ENCODE assay signal across 10 mouse cellular contexts in the genomic region with DNA sequence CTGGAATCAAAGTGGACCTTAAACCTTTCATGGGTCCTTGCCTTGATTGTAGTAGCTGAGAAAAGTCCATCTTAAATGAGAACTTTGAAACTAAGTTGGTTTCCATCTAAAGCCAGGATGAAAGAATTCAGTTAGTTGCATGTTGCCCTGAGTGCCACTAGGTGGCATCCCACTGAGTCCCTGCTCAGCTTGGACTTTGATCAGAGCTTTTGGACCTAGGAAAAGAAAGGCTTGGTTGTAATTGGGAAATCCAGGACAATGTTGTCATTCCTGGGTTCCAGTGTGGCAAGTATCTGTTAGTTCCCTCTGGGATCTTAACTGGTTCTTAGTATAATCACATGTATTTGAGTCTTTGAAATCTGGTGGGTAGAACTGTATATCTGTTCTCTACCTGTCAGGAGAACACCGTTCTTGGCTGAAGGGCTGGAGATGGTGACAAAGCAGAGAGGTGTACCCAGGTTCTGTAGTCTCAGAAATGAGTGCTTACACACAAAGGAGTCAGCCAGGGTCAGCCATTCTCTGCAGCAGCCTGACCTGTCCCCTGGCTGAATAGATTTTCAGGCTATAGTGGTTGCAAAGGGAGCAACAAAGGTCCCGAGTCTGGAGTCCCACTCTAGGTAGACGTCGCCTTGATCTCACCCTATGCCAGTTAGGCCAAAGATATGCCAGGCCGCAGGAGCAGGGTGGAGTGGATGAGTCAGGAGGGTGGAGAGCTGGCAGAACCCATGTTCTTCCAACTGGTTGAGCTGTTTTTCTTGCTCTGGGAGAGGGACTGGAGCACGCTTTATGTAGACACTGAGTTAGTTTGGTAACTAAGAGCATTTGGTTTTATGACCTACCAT. TPM values are rescaled to one million over a fixed set of nuclear protein-coding genes. Genes with fewer than 3 reads are reported as not detected.
DNase-seq lines count a peak whose midpoint lies in the region; ATAC-seq and TF ChIP-seq lines count a peak whose summit lies in the region.
"Had no signal": no experiment of that assay in that cellular context is flagged by ENCODE, and none has a peak within 500 bp of the region (broad histone marks: within the 10 kb centered on the region; RNA-seq: fewer than 3 reads in every experiment).

No protein-coding gene starts in this region.

- no peaks in the 10 kb centered on the region for H3K27me3 ChIP-seq in testis, adult 2 months (ENCODE audit: control insufficient read depth, insufficient read depth, low read length)
- no peaks in the 10 kb centered on the region for H3K27me3 ChIP-seq in lung, embryonic 14.5 days (ENCODE audit: insufficient read depth, low read length)

- no peaks in the 10 kb centered on the region for H3K4me1 ChIP-seq in testis, adult 2 months (ENCODE audit: control insufficient read depth, insufficient read depth, low read length)
- H3K4me1 ChIP-seq in lung, embryonic 14.5 days (ENCODE audit: insufficient read depth) = no peaks in the 10 kb centered on the region

- TF ChIP-seq POLR2A in testis, adult 2 months (IDR thresholded peaks at IDR 0.05; ENCODE audit: control insufficient read depth, low read depth, low read length) = no peak

- no peak overlapping the region for H3K4me3 ChIP-seq in testis, adult 2 months (ENCODE audit: control insufficient read depth, low read depth, low read length)
- H3K4me3 ChIP-seq in lung, embryonic 14.5 days (ENCODE audit: low read depth, low read length) = no peak overlapping the region

- WGBS in lung, embryonic 14.5 days = 94% methylated on average over 6 of the region's 6 CpGs

- H3K36me3 ChIP-seq in testis, adult 2 months (ENCODE audit: control insufficient read depth, insufficient read depth, low read length) = no peaks in the 10 kb centered on the region
- H3K36me3 ChIP-seq in lung, embryonic 14.5 days (ENCODE audit: insufficient read depth) = peaks cover 89% of the 10 kb centered on the region

- H3K9ac ChIP-seq in lung, embryonic 14.5 days = no peak overlapping the region

- DNase-seq in adrenal gland, postnatal 14 days = peak; percentile 49
- DNase-seq in adrenal gland, adult 8-10 months = no peak
- no peak for DNase-seq in testis, postnatal 10 days (ENCODE audit: low spot score)
- peak; percentile 23 for DNase-seq in heart, adult 8-10 months (ENCODE audit: low spot score)
- DNase-seq in lung, embryonic 14.5 days = peak; percentile 63
- no peak for DNase-seq in gastrocnemius, postnatal 25 days
- DNase-seq in left cerebral cortex, adult 11 months (ENCODE audit: low spot score) = no peak

- peak; percentile 35; the same call in 1 of the 2 replicates for TF ChIP-seq CTCF in testis, adult 2 months (IDR thresholded peaks at IDR 0.05; ENCODE audit: control insufficient read depth, insufficient read depth, insufficient replicate concordance, low read depth, low read length)
- TF ChIP-seq CTCF in lung, embryonic 14.5 days (IDR thresholded peaks at IDR 0.05; ENCODE audit: low read depth) = peak; percentile 75

- no peaks in the 10 kb centered on the region for H3K9me3 ChIP-seq in lung, embryonic 14.5 days (ENCODE audit: low read depth, low read length)

- ATAC-seq in lung, embryonic 14.5 days (ENCODE audit: insufficient read depth) = no peak

- H3K27ac ChIP-seq in testis, adult 2 months (ENCODE audit: control insufficient read depth, insufficient read depth, low read depth, low read length) = no peak overlapping the region
- no peak overlapping the region for H3K27ac ChIP-seq in lung, embryonic 14.5 days (ENCODE audit: low read depth)

- H3K4me2 ChIP-seq in lung, embryonic 14.5 days = no peak overlapping the region

RNA-seq across cellular contexts. Expression of gene Exosc7, which starts 10.8 kb away (rescaled TPM):
- total RNA-seq in adrenal gland, postnatal 14 days (2021) = 40.9 and 44.2 TPM in 2 replicates
- 10 to 100 TPM; 41.1 to 54.1 (median 43.1) TPM for total RNA-seq in adrenal gland, adult 8-10 months (2022)
- polyA plus RNA-seq in testis, adult 2 months (2012; rRNA removed) = 15.3 and 20.3 TPM in 2 replicates
- total RNA-seq in heart, adult 8-10 months (2022) = 10 to 100 TPM; 25.0 to 27.2 (median 27.0) TPM
- polyA plus RNA-seq in lung, embryonic 14.5 days (2014; fragmentation: Nextera tagmentation; extraction: Ambion mirVana) = 123 and 132 TPM in 2 replicates
- total RNA-seq in gastrocnemius, postnatal 25 days (2021) = 10 to 100 TPM; 17.3 to 19.6 TPM

RNA-seq across cellular contexts. Expression of gene Zdhhc3, which starts 10.8 kb away (rescaled TPM):
- 59.7 and 62.8 TPM in 2 replicates for total RNA-seq in adrenal gland, postnatal 14 days (2021)
- 10 to 100 TPM; 59.3 to 76.6 (median 71.0) TPM for total RNA-seq in adrenal gland, adult 8-10 months (2022)
- 20.6 and 24.7 TPM in 2 replicates for polyA plus RNA-seq in testis, adult 2 months (2012; rRNA removed)
- 10 to 100 TPM; 39.8 to 46.0 (median 43.6) TPM for total RNA-seq in heart, adult 8-10 months (2022)
- 57.4 and 59.1 TPM in 2 replicates for polyA plus RNA-seq in lung, embryonic 14.5 days (2014; fragmentation: Nextera tagmentation; extraction: Ambion mirVana)
- total RNA-seq in gastrocnemius, postnatal 25 days (2021) = 10 to 100 TPM; 48.5 to 49.5 TPM

RNA-seq across cellular contexts. Expression of gene Clec3b, which starts 27.0 kb away (rescaled TPM):
- 41.7 and 44.4 TPM in 2 replicates for total RNA-seq in adrenal gland, postnatal 14 days (2021)
- total RNA-seq in adrenal gland, adult 8-10 months (2022) = 10 to 100 TPM; 13.5 to 23.8 (median 20.1) TPM
- 7.8 and 14.0 TPM in 2 replicates for polyA plus RNA-seq in testis, adult 2 months (2012; rRNA removed)
- 10 to 100 TPM; 37.7 to 48.5 (median 38.6) TPM for total RNA-seq in heart, adult 8-10 months (2022)
- not detected in 2 replicates for polyA plus RNA-seq in lung, embryonic 14.5 days (2014; fragmentation: Nextera tagmentation; extraction: Ambion mirVana)
- total RNA-seq in gastrocnemius, postnatal 25 days (2021) = 10 to 100 TPM; 44.1 to 65.2 TPM
- polyA plus RNA-seq: heart, embryonic 14.5 days; neural tube, embryonic 11.5 days had no signal

Comparison
In these comparisons a context has a peak if more than half of its experiments do, and no peak if none do; other contexts are left out.
1. DNase-seq: peak in adrenal gland, postnatal 14 days (single experiment), heart, adult 8-10 months (single experiment) and lung, embryonic 14.5 days (single experiment); none in adrenal gland, adult 8-10 months (single experiment), testis, postnatal 10 days (single experiment), gastrocnemius, postnatal 25 days (single experiment) and left cerebral cortex, adult 11 months (single experiment).